Mouse (Mus musculus) left cerebral cortex, postnatal 4 days (tissue): ENCODE measurements around the gene Msantd2. TPM values are rescaled to one million over a fixed set of nuclear protein-coding genes. Genes with fewer than 3 reads are reported as not detected.

Experiments used
- DNase-seq: peaks from one replicate; pipeline ENCODE4 v3.0.0-alpha.2; 2022
- intact Hi-C: fragments of 180-260 bp; cut with DNase I; formaldehyde crosslinking; loops from one replicate; pipeline ENCODE4 v1.15.1; 2025
- total RNA-seq, 2 experiments: library from RNA; stranded (reverse); gene quantifications; 2 replicates each; pipeline ENCODE4 v1.2.3; 2021

Gene Msantd2
- total RNA-seq, result 10 to 100 TPM; 45.4 to 56.0 TPM

DNA sequence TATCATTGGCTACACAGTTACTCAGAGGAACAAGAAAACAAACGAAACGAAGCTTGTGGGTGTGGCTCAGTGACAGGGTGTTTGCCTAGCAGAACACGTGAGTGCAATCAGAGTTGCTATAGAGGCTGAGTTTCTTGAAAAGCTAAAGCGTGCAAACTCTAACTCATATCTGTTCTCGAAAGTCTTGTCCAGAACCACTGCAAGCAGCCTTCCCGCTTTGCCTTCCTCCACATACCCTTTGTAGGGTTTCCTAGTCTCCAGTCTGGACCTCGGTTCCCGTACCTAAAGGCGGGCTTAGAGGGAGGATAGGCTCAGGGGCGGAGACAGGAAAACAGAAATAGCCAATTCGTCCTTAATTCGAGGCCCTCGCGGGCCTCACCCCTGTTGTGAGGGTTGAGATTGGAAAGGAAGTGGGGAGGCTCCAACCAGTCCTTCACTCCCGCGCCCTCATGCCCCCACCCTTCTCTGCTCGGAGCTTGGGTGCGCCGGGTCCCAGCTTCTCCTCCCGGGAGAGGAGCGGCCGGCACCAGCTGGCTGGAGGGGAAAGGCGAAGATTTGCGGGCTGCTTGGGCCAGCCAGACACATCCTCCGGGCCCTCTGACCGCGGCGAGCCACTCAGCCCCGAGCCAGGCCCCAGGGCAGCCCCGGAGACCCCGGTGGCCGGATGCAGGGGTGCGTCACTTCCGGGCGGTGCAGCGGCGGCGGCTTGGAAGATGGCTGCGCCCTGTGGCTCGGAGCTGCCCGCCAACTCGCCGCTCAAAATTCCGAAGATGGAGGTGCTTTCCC is at the start of gene Msantd2:
TSS of gene Msantd2 (plus strand) at position 709 of the 786 bp plus-strand sequence.
- DNase-seq, result peak; percentile 92
- intact Hi-C loops, result no loop called here

DNA sequence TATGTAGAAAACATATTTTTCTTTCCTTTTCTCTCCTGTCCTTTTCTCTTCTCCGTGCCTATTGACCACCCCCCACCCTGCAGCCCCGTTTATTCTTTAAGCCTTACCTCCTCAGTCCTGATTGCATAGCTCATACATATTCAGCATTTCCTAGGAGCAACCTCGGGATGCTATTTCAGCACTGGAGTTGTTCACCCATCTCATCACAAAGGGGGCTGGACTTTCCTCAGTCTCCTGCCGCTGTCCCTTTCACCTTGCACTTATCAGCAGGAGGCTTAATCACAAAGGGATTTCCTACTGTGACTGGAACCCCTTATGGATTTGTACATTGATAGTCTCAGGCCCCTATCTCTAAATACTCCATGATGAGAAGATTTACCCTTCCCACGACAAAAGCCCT is 36.7 kb upstream of the Msantd2 start:
- intact Hi-C loops, result no loop called here
- no peak for DNase-seq

DNA sequence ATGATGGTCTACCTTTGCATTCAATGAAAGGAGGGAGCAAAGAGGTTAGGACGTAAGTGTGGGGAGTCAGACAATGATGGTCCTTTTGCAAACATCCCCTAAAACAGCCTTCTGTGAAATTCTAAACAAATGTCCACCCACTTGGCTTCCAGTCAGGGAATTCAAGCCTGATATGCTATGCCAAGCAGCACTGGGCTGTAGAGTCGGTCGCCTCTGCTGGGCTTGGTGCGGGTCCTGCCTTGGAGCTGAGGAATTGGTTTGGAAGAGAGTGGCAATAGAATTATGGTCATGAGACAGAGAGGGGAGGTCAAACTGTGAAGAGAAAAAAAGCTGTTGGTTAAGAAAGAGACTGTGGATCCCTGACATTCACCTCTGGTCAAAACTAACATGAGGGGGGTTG is 35.8 kb upstream of the Msantd2 start:
- intact Hi-C loops, result no loop called here

DNA sequence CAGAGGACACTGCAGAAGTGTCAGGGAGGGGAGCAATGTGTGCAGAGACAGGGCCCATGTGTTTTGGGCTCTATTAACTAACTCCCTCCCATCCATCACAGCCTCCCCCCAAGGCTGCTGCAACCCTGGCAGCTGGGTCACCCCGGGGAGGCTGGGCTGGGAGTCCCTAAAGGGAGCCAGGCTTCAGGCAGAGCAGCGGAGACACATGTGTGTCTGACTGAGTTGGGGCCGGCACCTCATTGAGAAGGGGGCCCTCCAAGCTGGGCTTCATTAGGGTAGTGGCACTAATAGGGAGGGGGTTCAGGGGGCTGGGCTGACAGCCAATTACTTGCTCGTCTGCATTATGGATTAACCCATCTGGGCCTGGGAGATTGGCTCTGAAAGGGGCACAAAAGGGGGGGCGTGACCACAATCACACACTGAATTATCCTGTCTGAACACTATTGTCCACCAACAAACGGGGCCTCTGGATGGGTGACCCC is 35.1 kb upstream of the Msantd2 start:
- peak; percentile 34 for DNase-seq
- intact Hi-C loops, result no loop called here

More for the DNA sequence above, 35.8 kb upstream of the Msantd2 start:
- DNase-seq, result no peak

DNA sequence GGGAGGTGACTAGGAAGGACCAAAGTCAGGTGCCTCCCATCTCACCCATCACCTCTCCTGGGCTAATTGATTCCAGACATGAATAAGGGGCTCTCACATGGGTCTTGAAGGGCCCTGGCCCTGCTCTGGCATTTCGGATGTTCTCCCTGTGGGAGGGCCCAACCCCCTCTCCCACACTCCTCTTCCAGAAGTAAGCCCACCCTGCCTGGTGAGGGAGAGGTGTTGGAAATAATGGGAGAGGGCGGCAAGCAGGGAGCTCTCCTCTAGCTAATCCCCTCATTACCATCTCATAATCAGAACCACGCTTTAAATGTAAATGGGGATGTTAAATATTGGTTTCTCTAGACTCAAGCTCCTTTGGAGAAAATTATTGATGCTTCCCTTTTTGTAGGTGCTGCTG is 34.1 kb upstream of the Msantd2 start:
- intact Hi-C loops, result no loop called here
- DNase-seq, result no peak

DNA sequence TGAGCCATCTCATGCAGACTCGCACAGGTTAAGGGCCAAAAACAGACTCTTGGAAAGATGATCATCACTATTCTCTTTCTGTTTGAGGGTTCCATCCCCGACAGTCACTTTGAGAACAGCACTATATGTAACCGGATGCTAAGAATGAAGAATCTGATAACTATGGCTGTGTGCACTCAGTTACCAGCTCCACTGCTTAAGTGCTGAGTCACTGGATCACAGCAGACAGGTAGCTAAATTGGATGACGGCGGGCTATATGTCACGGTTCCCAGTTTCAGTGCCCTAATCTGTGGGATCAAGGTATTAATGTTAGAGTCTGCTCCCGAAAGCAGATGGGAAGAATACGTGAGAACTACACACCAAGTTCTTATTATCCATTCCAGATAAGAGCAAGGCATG is 33.3 kb upstream of the Msantd2 start:
- intact Hi-C loops, result no loop called here
- no peak for DNase-seq

DNA sequence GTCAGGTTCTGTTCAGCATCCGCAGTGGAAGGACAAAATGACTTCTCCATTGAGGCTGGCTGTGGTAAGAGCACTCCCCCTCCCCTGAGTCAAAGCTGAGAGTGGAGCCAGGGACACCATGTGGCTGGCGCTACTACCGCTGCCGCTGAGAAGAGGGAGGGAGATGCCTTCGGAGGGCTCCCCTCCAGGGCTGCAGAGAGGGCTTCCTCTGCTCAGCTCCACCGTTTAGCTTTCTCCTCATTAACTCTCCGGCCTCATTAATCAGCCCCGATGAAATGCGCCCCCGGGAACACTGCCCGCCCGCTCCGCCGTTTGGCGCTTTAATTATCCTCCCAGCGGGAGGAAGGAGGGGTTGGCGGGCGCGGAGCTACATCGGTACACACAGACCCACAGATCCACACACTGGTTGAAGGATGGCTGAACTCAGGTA is 32.6 kb upstream of the Msantd2 start:
- peak; percentile 78 for DNase-seq
- intact Hi-C loops, result no loop called here

DNA sequence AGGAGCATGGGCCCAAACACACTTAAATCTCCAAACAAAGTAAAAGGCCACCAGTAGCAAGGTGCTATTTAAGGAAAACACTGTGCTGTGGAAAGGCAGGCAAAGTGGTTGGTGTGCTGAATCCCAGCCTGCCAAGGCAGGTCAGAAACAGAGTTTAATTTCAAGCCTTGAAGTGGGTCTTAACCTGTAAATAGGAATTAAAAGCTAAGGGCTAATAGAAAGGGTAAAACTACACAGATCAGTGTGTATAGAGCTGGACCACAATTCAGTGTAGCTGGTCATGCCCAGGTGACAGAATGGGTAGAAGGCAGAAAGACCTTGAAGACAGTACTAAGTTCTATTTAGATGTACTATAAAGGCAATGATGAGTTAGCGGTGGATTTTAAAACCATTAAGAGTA is 32.0 kb upstream of the Msantd2 start:
- intact Hi-C loops, result no loop called here
- DNase-seq, result no peak

DNA sequence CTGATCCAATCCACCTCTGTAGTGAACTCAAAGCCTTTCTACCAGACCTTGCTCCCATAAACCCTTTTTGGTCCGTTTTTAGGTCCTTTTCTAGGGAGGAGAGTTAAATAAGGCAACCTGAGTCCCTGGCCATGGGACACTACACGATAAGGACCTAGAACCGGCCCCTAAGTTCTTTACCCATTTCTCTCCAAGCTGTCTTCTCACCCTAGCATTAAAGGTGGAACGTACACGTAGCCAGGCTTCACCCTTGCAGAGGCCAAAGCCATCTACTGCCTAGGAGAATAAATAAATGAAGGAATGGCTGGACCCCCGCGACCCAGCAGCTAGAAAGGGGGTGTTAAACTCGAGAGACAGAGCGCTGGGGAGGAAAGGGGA is 29.5 kb upstream of the Msantd2 start:
- intact Hi-C loops, result loop anchor here (10.0 kb wide), 1 partner anchor 475 kb away; no protein-coding TSS in a partner anchor
- no peak for DNase-seq

DNA sequence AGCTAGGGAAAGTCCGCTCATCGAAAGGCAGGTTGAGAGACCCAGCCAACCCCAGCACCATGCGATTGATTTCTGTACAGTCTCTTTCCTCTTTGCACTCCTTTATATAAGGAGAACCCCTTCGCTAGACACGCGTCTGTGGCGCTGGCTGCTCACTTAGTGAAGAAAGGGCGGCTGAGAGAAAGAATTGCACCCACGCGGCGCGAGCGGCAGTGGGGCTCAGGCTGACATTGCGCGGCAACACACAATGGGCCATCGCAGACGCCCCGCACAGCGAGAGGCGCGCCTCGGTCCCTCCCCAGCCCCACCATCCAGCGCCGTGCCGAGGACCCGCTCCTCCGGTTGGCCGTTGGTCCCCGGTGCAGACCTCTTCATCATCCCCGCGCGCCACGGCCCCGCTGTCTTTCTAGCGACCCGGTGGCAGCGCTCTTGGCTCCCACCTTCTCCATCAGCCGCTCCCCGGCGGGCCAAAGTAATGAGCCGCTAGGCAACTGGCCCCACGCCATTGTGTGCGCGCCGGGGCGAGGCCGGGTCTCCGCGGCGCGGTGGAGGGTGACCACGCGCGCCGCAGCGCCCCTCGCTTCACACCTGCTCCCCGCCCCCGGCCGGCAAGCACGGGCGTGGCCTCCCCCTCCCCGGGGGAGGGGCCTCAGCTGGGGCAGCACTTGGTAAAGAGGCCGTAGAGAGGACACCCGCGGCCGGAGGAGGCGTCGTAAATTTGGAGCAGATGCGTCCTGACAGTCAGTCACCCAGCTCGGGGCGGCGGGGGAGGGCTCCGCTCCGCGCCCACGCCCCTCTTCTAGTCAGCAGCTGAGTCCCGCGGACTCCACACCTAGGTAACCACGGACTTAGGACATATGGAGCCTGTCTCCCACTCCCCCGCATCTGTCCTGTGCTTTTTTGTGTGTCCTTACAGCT is 28.8 kb upstream of the Msantd2 start:
- intact Hi-C loops, result loop anchor here (10.0 kb wide), 1 partner anchor 474 kb away; no protein-coding TSS in a partner anchor
- peak; percentile 68 for DNase-seq

DNA sequence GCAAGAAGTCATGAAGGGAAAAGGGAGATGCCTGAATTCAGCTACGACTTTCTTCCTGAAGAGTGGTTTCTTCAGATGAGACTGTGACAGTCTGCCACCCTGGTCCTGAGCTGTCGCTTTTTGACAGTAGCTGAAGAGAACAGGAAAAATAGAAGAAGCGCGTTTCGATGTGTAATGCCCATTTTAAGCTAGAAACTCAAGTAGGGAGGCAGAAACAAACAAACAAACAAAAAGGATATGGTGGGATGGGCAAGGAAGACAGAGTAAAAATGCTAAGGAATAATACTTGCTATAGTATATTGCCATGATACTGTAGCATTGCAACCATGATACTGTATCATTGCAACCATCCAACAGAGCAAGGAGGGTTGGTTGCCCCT is 28.2 kb upstream of the Msantd2 start:
- intact Hi-C loops, result loop anchor here (10.0 kb wide), 1 partner anchor 474 kb away; no protein-coding TSS in a partner anchor
- DNase-seq, result no peak

DNA sequence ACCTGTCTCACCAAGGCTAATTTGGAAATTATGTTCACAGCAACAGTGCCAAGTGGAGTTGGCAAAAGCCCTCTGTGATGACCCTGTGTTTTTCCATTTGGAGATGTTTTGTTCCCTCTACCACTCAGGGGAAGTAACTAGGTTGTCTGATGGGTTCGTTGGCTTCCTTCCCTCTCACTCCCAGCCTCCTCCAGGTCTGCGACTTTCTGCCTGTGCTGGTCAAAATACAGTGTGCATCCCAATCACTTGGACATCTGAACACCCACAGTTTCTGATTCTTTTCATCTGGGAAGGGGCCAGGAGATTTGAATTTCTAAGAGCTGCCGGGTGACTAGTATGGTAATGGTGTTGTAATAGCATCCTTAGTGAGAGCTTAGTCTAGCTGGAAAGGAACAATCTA is 27.5 kb upstream of the Msantd2 start:
- intact Hi-C loops, result loop anchor here (10.0 kb wide), 1 partner anchor 473 kb away; no protein-coding TSS in a partner anchor
- DNase-seq, result no peak

DNA sequence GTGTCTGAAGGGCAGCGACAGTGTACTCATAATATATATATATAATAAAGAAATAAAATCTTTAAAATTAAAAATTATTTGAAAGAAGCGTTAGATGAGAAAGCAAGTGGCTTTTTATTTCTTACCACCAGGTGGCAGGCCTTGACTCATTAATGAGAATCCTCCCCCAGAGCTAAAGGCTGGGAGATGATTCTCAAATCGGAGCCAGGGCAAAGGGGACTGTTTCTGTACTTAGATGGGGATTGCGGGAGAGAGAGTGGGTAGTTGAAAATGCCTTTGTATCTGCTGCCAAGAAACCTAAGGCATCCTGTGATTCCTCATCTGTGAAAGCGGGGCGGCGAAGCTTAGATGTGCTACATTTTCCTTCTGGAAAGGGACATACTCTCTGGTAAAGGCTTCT is 26.4 kb upstream of the Msantd2 start:
- DNase-seq, result peak; percentile 44
- intact Hi-C loops, result loop anchor here (2.0 to 10.0 kb wide), 2 partner anchors 154 to 472 kb away; no protein-coding TSS in a partner anchor

DNA sequence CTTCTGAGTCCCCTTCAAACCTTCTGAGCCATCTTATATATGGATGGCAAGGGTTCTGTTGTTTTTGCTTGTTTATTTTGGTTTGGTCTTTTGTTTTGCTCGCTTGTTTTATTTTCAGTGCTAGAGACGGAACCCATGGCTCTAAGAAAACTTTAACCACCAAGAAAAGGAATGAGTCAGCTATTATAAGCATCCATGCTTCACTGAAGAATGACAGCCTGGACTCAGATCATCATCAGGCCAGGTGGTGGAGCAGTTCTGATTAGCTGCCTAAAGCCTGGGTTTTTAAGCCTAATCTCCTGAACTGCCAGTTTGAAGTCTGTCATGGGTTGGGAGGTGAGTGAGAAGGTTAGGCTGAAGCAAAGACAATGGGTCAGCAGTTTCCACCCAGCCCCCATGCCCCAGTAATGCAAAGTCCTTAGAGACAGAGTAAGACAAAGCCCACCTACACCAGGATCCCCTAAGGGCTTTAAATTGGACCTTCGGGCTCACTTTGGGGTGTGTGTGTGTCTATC is 15.5 kb upstream of the Msantd2 start:
- intact Hi-C loops, result no loop called here
- no peak for DNase-seq

DNA sequence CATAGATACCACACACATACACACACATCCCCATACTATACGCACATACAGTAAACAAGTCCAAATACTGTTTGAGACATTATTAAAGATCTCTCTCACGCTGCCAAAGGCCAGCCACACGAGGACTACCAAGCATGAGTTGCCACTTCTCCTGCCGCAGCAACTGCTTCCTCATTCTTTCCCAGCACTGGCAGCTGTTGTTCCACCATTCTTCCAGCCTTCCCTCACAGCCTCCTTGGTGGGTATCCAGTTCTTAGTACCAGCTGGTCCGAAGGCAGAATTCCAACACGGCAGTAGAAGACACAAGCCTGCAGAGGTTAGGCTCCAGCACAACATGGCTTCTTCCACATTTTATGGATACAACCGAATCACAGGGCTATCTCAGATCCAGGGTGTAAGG is 14.2 kb upstream of the Msantd2 start:
- intact Hi-C loops, result no loop called here
- DNase-seq, result peak; percentile 43

DNA sequence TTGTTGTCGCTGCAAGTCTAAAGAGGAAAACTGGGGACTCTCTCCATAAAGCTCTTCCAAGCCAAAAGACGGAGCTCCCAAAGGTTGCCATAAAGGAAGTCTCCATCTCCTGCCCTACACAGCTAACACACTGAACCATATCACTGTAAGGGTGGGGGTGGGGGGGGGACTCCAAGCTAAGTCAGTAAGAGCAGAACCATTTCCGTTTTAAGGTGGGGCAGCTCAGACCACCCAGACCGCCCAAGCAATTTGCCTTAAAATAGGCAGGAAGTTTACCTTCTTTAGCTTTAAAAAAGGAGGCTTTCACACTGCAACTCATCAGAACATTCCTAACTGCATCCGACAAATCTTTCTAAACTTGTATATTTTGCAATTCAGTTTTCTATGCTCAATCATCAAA is 4.0 kb upstream of the Msantd2 start:
- intact Hi-C loops, result no loop called here
- DNase-seq, result no peak

DNA sequence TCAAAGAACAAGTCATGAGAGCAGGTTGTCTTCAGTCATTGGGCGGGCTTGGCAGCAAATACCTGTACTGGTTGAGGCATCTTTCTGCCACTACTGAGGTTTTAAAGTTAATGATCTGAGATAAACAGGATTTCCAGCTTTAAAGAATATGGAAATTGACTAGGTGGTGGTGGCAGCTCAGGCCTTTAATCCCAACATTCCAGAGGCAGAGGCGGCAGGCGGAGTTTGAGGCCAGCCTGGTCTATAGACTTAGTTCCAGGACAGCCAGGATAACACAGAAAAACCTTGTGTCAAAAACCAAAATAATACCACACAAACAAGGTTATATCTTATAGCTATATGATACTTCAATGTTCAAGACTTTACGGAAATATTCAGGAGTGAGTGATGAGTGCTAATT is 1.1 kb upstream of the Msantd2 start:
- intact Hi-C loops, result no loop called here

DNA sequence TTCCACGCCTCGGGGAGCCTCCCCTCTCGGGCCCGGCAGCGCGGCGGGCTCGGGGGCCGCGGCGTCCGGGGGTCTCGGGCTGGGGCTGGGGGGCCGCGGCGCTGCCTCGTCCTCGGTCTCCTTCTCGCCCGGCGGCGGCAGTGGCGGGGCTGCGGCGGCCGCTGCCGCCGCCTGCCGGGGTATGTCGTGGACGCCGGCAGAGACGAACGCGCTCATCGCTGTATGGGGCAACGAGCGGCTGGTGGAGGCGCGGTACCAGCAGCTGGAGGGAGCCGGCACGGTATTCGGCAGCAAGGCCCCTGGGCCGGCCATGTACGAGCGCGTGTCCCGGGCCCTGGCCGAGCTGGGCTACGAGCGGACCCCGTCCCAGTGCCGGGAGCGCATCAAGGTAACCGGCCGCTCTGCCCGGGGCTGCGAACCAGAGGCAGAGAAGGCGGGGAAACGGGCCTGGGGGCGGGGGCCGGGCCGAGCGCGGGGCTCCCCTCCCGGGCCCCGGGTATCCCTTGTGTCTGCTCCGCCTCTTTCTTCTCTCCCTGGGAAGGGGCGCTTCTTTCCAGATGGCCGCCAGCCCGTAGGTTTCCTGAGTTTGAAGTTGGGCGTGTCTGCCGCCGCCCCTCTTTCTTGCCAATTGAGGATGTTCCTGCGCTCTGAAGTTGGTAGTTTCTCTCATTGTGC is 464 bp downstream of the Msantd2 start:
- intact Hi-C loops, result no loop called here
- DNase-seq, result peak; percentile 49

More for the DNA sequence above, 1.1 kb upstream of the Msantd2 start:
- no peak for DNase-seq

DNA sequence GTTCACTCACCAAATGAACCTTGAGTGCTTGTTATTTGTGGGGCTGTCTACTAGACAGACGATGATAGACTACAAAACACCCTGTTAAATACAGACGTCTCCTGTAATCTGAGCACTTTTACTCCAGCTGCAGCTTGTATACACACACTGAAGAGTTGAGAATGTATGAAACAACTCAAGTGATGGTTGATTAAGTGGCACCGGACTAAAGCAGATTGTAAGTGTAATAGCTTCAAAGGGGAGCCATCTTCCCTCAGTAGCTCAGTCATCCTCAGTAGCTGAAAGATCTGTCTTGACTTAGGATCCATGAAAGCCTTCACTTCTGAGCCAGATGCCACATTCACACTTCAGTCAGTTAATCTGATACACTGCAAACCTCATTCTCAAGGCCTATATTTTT is 6.6 kb downstream of the Msantd2 start:
- no peak for DNase-seq
- intact Hi-C loops, result no loop called here

DNA sequence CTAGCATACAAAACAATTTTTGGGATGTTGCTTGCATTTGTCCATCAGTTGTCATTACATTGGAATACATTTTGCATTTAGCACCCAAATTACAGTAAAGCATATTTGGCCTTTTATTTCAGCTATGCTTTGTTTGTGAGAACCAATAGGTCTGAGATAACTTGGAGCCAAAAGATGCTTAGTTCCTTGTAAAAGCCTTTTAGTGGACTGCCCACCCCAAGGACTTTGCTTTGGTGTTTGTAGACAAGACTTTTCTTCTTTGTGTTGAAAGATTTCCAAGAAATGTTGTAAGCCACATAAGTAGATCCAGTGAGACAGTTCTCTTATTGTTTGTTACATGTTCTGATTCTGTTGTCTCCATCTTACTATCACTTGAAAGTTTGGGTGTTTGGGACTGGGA is 7.2 kb downstream of the Msantd2 start:
- no peak for DNase-seq
- intact Hi-C loops, result no loop called here

DNA sequence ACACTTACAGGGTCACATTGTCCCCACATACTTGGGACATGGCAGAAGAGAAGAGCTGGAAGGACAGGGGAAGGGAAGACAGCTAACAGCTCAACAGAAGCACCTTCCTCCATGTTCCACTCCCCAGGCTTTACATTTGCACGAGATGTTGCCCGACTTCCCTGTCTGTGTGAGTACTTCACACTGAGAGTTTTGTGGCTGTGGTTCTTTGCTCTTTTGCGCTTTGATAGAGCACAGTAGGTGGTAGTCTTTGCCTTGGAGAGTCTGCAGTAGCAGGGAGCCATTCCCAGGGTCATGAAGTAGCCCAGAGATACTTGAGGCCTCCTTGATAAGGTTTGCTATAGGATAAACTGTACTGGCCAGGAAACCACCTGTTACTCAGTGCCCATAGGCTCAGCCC is 11.1 kb downstream of the Msantd2 start:
- intact Hi-C loops, result no loop called here
- no peak for DNase-seq
